Mouse (Mus musculus) small intestine, adult 2 months (tissue): Measurements from ENCODE around the gene Rai1. TPM values are rescaled to one million over a fixed set of nuclear protein-coding genes. Genes with fewer than 3 reads are reported as not detected.
A peak's percentile ranks its signal among the peaks of the same experiment; 100 is the strongest.

ENCODE experiments used
- H3K27ac ChIP-seq: fragments of 200-500 bp; 2 replicates; pipeline ENCODE4 v1.5.1; 2012; ENCODE audit warnings: low read depth, low read length, control low read depth, inconsistent platforms; ENCODE audit not compliant: insufficient read depth
- H3K27me3 ChIP-seq: fragments of 200-500 bp; 2 replicates; pipeline ENCODE4 v1.6.1; 2012; ENCODE audit warnings: mild to moderate bottlenecking, moderate library complexity, low read length, inconsistent platforms; ENCODE audit not compliant: control insufficient read depth, insufficient read depth
- H3K36me3 ChIP-seq: fragments of 200-500 bp; 2 replicates; pipeline ENCODE4 v1.6.1; 2012; ENCODE audit warnings: mild to moderate bottlenecking, low read length, control low read depth, inconsistent platforms; ENCODE audit not compliant: control insufficient read depth, insufficient read depth
- H3K4me1 ChIP-seq: fragments of 200-500 bp; 2 replicates; pipeline ENCODE4 v1.6.1; 2012; ENCODE audit warnings: low read length, inconsistent platforms, mixed read lengths; ENCODE audit not compliant: control insufficient read depth, insufficient read depth, insufficient read length
- H3K4me3 ChIP-seq: fragments of 200-500 bp; 2 replicates; pipeline ENCODE4 v1.5.1; 2012; ENCODE audit warnings: low read depth, mild to moderate bottlenecking, control low read depth, inconsistent platforms, low read length, moderate library complexity
- CTCF ChIP-seq: fragments of 200-500 bp; IDR thresholded peaks from 2 replicates; pipeline ENCODE4 v1.5.1; 2012; ENCODE audit warnings: low read depth, mild to moderate bottlenecking, control low read depth, inconsistent platforms, low read length, moderate library complexity, mixed read lengths; ENCODE audit not compliant: insufficient replicate concordance, insufficient read length; ENCODE audit errors: extremely low read depth
- POLR2A ChIP-seq: fragments of 200-500 bp; IDR thresholded peaks from 2 replicates; pipeline ENCODE4 v1.6.1; 2012; ENCODE audit warnings: low read depth, mild to moderate bottlenecking, control low read depth, inconsistent platforms, low read length, moderate library complexity
- WGBS: fragments of 180-500 bp; shearing (Covaris S2); methylation state at CpG from one replicate; pipeline ENCODE4 v1.1.7; 2018; 5-methylcytosine and 5-hydroxymethylcytosine counted together
- polyA plus RNA-seq: library from polyadenylated mRNA; depleted of rRNA; stranded (reverse); fragments of >200 nt; gene quantifications from 2 replicates; pipeline ENCODE4 v1.2.3, GENCODE M21; 2012

Rai1 gene
- polyA plus RNA-seq, 1 experiment = 24.3 TPM

DNA sequence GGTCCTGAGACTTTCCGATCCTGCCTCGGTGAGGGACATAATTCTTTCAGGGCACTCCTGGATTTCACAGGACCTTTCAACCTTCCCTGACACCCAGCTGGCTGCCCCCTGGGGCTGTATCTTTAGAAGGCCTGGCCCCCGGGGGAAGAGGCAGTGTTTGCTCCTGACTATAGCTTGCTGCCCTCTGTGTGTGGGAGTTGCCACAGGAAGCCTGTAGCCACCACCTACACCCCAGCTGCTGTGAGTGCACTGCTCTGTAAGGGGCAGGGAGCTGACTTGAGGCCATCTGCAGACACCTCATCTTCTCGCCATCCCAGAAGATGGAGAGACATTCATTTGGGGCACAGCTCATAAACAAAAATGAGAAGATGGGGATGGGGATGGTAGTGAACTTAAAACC is 127.1 kb downstream of the Rai1 start:
- WGBS = 78% methylated on average over 4 of the region's 4 CpGs
- Histone ChIP-seq H3K4me1 (peaks cover 25% of the 10 kb centered on the region), H3K27ac (no peak overlapping the region), H3K4me3 (no peak overlapping the region), H3K27me3 (no peaks in the 10 kb centered on the region), H3K36me3 (0 out of 2 replicates have a peak, but pooled peaks cover 8% of the 10 kb centered on the region)
- no peak for TF ChIP-seq POLR2A

DNA sequence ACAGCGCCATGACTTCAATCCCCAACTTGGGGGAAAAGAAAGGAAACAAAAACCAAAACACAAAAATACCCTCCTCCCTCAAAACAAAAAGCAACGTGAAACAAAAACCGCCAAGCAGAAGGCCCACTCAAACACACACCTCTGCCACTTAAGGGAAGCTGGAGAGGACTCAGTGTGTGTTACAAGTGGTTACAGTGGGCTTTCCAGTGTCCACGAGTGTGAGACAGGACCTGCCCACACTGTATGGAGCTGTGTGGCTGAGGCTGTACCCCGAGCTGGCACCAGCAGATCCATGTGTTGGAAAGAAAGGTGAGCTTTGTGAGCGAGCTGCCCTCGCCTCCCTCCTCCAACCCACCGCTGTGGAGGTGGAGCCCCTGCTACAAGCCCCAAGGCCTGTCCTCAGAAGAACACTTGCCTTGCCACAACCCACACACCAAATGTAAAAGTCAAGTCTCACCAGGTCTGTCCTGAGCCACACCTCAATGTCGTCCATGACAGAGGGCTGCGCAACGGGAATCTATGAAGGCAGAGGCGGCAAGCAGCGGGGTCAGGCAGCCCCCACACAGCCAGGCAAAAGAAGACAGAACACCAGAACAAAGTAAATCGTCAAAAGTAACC is 127.7 kb downstream of the Rai1 start:
- Histone ChIP-seq H3K4me1 (peaks cover 25% of the 10 kb centered on the region), H3K36me3 (0 out of 2 replicates have a peak, but pooled peaks cover 7% of the 10 kb centered on the region), H3K4me3 (no peak overlapping the region), H3K27ac (no peak overlapping the region; the same call in 1 of the 2 replicates), H3K27me3 (no peaks in the 10 kb centered on the region)
- WGBS = 86% methylated on average over 14 of the region's 14 CpGs
- TF ChIP-seq POLR2A (no peak), CTCF (no peak)

DNA sequence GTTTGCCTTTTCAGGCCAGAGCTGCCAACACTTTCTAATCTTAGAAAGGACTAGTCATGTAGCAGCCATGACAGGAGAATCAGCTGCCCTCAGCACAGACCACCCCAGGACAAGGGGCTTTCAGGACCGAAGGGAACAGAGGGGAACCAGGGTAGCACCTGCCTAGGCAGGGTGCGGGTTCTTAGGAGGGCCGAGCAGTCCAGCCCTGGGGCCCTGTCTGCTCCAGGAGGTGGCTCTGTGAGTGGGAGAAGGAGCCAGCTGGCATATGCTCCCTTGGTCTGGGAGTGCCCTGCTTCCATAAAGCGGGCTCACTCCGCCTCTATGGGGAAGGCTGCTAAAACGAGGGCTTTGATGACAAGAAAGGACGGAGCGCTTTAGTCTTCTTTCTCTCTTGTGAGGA is 128.4 kb downstream of the Rai1 start:
- 45% methylated on average over 8 of the region's 8 CpGs for WGBS
- H3K4me3 ChIP-seq = no peak overlapping the region
- peaks cover 4% of the 10 kb centered on the region; the same call in 1 of the 2 replicates for H3K36me3 ChIP-seq
- H3K27ac ChIP-seq = peak overlapping the region; percentile 49
- H3K27me3 ChIP-seq = no peaks in the 10 kb centered on the region
- no peak for TF ChIP-seq CTCF
- no peak for TF ChIP-seq POLR2A
- H3K4me1 ChIP-seq = peaks cover 25% of the 10 kb centered on the region

DNA sequence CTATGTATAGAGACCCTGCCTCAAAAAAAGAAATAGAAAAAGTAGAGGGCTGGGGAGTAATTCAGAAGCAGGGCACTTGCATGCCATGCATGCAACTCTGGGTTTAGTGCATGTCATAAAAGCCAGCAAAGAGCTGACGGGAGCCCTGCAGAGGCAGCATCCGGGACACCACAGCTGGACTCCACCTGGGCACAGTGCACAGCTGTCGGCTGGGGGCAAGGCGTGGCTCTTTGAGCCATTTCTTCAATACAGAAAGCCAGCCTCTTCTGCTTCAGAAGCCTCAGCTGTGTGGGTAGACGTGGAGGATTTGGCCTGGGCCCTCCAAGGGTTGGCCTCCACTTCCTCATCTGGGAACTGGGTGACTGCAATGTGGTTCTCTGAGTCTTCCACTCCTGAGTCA is 130.5 kb downstream of the Rai1 start:
- no peaks in the 10 kb centered on the region for H3K27me3 ChIP-seq
- no peak for TF ChIP-seq CTCF
- TF ChIP-seq POLR2A = no peak
- peaks cover 20% of the 10 kb centered on the region for H3K4me1 ChIP-seq
- H3K27ac ChIP-seq = no peak overlapping the region
- peaks cover 3% of the 10 kb centered on the region; the same call in 1 of the 2 replicates for H3K36me3 ChIP-seq
- H3K4me3 ChIP-seq = no peak overlapping the region
- 47% methylated on average over 5 of the region's 5 CpGs for WGBS

DNA sequence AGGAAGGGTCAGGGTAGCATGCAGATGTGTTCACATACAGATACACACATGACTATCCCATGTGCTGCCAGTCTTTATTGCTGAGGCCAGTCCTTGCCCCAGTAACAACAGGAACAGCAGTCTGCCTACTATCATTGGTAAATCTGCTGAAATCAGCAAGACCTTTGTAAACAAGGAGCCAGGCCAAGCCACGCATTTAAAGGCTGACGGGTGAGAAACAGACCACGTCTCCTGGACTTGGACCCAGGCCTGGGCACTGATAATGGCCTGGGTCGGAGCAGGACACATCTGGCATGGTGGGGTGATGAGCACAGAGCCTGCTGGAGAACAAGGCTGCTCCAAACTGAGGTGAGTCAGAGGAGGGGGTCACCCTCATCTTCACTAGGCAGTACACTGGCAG is 135.7 kb downstream of the Rai1 start:
- no peaks in the 10 kb centered on the region for H3K27me3 ChIP-seq
- 52% methylated on average over 4 of the region's 4 CpGs for WGBS
- no peak overlapping the region for H3K4me3 ChIP-seq
- peaks cover 33% of the 10 kb centered on the region for H3K36me3 ChIP-seq
- TF ChIP-seq CTCF = no peak
- TF ChIP-seq POLR2A = no peak
- peaks cover 16% of the 10 kb centered on the region for H3K4me1 ChIP-seq
- H3K27ac ChIP-seq = peak overlapping the region; percentile 71; the same call in 1 of the 2 replicates

DNA sequence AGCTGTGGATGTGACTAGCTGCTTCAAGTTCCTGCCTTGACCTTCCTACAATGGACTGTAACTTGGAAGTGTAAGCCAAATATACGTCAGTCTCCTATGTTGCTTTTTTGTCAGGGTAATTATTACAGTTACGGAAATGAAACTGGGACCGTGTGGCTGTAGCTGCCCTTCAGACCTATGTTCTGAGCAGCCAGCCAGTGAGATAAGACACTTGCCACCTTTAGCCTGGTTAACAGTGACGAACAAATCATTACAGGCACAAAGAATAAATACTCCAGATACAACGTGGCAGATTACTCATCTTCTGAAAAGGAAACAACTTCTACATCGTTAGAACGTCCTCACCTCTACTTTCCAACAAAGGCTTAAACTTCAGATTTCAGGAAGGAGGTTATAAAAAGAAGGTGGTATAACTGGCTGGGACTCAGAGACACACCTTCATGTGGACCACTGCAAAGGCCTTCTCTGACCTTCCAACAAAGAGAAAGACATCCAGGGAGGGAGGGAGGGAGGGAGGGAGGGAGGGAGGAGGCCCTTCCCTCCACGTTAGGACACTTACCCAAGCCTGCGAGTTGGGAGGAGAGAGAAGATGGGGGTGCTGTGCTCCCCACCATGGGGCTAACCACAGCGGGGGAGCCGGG is 139.8 kb downstream of the Rai1 start:
- 33% methylated on average over 11 of the region's 11 CpGs for WGBS
- H3K27me3 ChIP-seq = no peaks in the 10 kb centered on the region
- TF ChIP-seq POLR2A (no peak), CTCF (no peak)
- peaks cover 22% of the 10 kb centered on the region for H3K4me1 ChIP-seq
- H3K27ac ChIP-seq = peak overlapping the region; percentile 69
- peaks cover 37% of the 10 kb centered on the region for H3K36me3 ChIP-seq
- H3K4me3 ChIP-seq = no peak overlapping the region

DNA sequence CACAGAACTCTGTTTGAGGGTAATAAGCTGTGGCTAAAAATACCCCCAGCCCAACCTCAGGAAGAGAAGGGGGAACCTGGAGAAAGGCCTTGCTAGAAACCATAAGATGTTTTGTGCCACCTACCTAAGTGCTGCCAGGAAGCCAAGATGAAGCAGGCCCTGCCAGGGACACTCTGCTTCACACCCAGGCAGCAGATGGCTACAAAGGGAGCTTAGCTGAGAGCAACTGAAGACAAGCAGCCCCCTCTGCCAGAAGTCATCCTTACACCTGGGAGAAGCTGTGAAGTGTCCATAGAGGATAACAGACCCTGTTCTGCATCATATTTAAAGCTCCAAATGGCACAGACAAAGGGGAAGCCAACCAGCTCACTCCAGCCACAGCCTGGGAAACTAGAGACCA is 141.3 kb downstream of the Rai1 start:
- TF ChIP-seq CTCF (no peak), POLR2A (no peak)
- Histone ChIP-seq H3K27ac (no peak overlapping the region), H3K4me1 (peaks cover 14% of the 10 kb centered on the region), H3K27me3 (no peaks in the 10 kb centered on the region), H3K36me3 (peaks cover 32% of the 10 kb centered on the region), H3K4me3 (no peak overlapping the region)
